Mouse (Mus musculus) erythroblast, embryonic 14.5 days (primary cell): ENCODE data around the gene Cd248. TPM values are rescaled to one million over a fixed set of nuclear protein-coding genes. Genes with fewer than 3 reads are reported as not detected.

Experiments used
- H3K27me3 ChIP-seq: 2 replicates; pipeline ENCODE4 v1.6.1; 2012; ENCODE audit warnings: inconsistent platforms; ENCODE audit not compliant: control insufficient read depth
- H3K36me3 ChIP-seq: 2 replicates; pipeline ENCODE4 v1.6.1; 2012; ENCODE audit warnings: mild to moderate bottlenecking, inconsistent platforms; ENCODE audit not compliant: control insufficient read depth
- H3K4me1 ChIP-seq: 2 replicates; pipeline ENCODE4 v1.6.1; 2012; ENCODE audit warnings: inconsistent platforms; ENCODE audit not compliant: control insufficient read depth
- H3K4me3 ChIP-seq: replicated peaks from 2 replicates; pipeline ENCODE3; 2012; ENCODE audit warnings: moderate library complexity, mild to moderate bottlenecking, inconsistent platforms
- H3K9me3 ChIP-seq: 2 replicates; pipeline ENCODE4 v1.6.1; 2012; ENCODE audit warnings: low read length, inconsistent platforms, mixed read lengths; ENCODE audit not compliant: control insufficient read depth
- GATA1 ChIP-seq: IDR thresholded peaks from 2 replicates; pipeline ENCODE4 v1.6.1; 2012; ENCODE audit warnings: low read length, inconsistent platforms, mixed read lengths
- TAL1 ChIP-seq: IDR thresholded peaks from 3 replicates; pipeline ENCODE4 v1.6.1; 2012; ENCODE audit warnings: low read length, inconsistent platforms, mixed read lengths
- polyA plus RNA-seq: library from polyadenylated mRNA; stranded (reverse); fragments of >175 nt; gene quantifications from 2 replicates; pipeline ENCODE4 v1.2.3, GENCODE M21; 2012

Cd248 gene
- polyA plus RNA-seq, 1 experiment, result 0.11 TPM

GRCm38 (mm10) chr19:5069978-5070377, 2.1 kb downstream of the Cd248 start:
- Histone ChIP-seq H3K27me3 (peaks cover 57% of the 10 kb centered on the region), H3K4me1 (peaks cover 75% of the 10 kb centered on the region), H3K4me3 (no peak overlapping the region), H3K36me3 (no peaks in the 10 kb centered on the region), H3K9me3 (no peaks in the 10 kb centered on the region)
- TF ChIP-seq TAL1 (no peak), GATA1 (no peak)

DNA sequence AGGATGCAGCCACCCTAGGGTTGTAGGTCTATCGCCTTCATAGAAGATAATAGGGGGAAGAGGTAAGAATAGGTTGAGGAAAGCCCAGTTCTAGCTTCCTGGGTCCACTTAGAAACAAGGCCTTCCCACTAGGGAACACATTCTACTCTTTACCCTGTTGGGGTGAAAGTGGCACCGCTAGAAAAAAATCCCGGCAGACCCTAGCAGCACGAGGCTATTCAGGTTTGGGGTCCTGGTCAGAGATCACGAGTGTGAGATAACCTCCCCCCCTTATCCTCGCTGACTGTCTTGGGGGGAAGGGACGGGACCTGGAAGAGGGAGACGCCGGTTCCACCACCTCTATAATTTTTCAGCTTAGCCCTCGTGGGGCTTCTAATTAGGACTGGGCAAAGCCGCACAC, 3.2 kb downstream of the Cd248 start:
- Histone ChIP-seq H3K9me3 (no peaks in the 10 kb centered on the region), H3K4me3 (no peak overlapping the region), H3K36me3 (no peaks in the 10 kb centered on the region), H3K4me1 (peaks cover 67% of the 10 kb centered on the region), H3K27me3 (peaks cover 63% of the 10 kb centered on the region)
- TF ChIP-seq GATA1, result no peak
- no peak for TF ChIP-seq TAL1

- Histone ChIP-seq H3K27me3 (peaks cover 69% of the 10 kb centered on the region), H3K4me1 (peaks cover 67% of the 10 kb centered on the region)
These were observed 3.9 kb downstream of the Cd248 start for GRCm38 (mm10) chr19:5071545-5072369.

DNA sequence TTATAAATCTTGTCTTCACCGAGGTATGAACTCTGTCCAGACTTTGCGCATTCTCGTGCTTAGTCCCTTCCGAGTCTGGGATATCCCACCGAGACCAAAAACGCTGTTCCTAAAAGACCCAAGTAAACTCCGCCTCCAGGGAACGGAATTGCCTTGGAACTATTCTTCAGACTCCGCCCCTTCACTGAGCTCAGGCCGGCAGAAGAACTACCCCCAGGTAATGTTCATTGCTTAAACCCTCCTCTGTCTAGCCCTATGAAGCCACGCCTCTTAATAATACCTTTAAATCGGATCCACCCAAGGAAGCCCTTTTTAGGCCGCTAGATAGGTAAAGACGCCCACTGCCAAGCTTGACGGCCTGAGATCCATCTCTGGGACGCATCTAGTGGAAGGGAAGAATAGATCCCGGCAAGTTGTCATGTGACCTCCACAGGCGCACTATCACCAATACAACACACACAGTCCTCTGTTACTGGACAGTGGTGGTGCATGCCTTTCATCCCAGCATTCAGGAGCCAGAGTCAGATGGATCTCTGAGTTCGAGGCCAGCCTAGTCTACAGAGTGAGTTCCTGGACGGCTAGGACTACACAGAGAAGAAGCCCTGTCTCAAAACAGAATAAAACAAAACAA, 4.6 kb downstream of the Cd248 start:
- H3K27me3 ChIP-seq, result peaks cover 63% of the 10 kb centered on the region
- peak overlapping the region; percentile 62 for H3K4me3 ChIP-seq
- H3K4me1 ChIP-seq, result peaks cover 59% of the 10 kb centered on the region
- no peak for TF ChIP-seq TAL1
- TF ChIP-seq GATA1, result no peak
- no peaks in the 10 kb centered on the region for H3K36me3 ChIP-seq
- H3K9me3 ChIP-seq, result peaks cover 3% of the 10 kb centered on the region

More at GRCm38 (mm10) chr19:5071545-5072369, 3.9 kb downstream of the Cd248 start:
- no peaks in the 10 kb centered on the region for H3K36me3 ChIP-seq
- H3K9me3 ChIP-seq, result peaks cover 3% of the 10 kb centered on the region
- TF ChIP-seq GATA1 (no peak), TAL1 (no peak)
- peak overlapping the region; percentile 62 for H3K4me3 ChIP-seq

DNA sequence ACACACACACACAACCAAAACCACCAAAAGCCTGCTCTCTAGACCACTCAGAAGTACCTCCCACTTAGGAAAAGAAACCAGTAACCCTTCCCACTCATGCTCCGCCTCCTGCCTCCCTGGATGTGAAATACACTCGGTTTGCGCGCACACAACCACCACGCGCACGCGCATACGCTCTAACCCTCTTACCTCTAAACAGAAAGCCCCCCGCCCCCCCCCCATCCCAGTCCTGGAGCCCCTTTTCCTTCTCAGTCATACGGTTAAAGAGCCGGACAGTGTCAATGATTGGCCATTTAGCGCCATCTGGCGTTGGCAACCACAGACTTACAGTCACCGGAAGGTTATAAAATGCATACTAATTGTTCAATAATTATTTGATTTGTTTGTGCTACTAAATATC, 5.2 kb downstream of the Cd248 start:
- peaks cover 54% of the 10 kb centered on the region for H3K4me1 ChIP-seq
- peaks cover 59% of the 10 kb centered on the region for H3K27me3 ChIP-seq
- H3K4me3 ChIP-seq, result peak overlapping the region; percentile 62
- no peaks in the 10 kb centered on the region for H3K36me3 ChIP-seq
- peaks cover 3% of the 10 kb centered on the region for H3K9me3 ChIP-seq
- TF ChIP-seq TAL1 (no peak), GATA1 (no peak)

DNA sequence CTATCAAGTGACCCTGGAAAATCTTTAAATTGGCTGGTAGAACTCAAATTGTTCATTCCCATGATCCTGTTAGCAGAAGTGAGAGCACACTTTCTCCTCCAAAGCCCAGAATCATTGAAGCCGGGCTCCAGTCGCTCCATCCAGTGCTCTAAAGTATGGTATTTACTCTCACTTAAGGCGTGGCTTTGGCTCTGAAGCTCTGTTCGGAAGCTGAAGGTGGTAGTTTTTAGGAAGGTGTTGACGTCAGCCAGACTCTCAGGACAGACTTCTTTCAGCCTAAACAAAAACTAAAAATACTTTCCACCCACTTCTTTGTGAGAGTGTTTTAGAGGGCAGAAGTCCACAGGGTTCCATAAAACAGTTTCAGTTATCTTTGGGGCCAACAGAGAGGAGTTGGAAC, 5.6 kb downstream of the Cd248 start:
- H3K36me3 ChIP-seq, result no peaks in the 10 kb centered on the region
- peaks cover 3% of the 10 kb centered on the region for H3K9me3 ChIP-seq
- peaks cover 58% of the 10 kb centered on the region for H3K27me3 ChIP-seq
- H3K4me3 ChIP-seq, result no peak overlapping the region
- TF ChIP-seq TAL1 (no peak), GATA1 (no peak)
- peaks cover 49% of the 10 kb centered on the region for H3K4me1 ChIP-seq

DNA sequence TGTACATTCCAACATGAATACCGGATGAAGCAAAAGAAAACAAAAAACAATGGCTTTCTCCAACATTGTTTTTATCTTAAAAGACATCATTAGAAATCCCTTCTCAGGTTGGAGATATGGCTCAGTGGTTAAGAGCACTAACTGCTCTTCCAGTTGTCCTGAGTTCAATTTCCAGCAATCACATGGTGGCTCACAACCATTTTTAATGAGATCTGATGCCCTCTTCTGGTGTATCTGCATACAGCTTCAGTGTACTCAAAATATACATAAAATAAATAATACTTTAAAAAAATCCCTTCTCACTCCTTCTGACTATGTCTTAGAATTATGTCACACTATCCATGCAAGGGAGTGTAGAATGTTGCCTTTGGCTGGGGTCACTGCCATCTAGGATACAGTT, 11.4 kb downstream of the Cd248 start:
- Histone ChIP-seq H3K27me3 (peaks cover 72% of the 10 kb centered on the region), H3K4me3 (no peak overlapping the region), H3K36me3 (no peaks in the 10 kb centered on the region), H3K4me1 (no peaks in the 10 kb centered on the region), H3K9me3 (peaks cover 3% of the 10 kb centered on the region)
- no peak for TF ChIP-seq TAL1
- TF ChIP-seq GATA1, result no peak

DNA sequence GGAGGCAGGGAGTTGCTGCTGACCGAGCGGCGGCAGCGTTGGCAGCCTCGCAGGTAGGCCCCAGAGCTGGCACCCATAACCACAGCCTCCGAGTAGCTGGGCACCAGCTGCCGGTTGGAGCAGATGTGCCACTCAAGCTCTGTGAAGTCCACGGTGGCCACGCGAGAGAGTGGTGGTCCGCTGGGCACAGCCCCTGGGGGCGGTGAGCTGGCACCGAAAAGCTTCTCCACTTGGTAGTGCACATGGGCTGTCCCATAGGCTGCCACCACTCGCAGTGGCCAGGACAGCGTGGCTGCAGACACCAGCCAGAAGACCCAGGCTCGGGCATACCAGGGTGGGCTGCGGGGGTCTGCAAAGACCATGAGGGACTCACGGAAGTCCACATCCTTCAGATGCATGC, 14.1 kb downstream of the Cd248 start:
- Histone ChIP-seq H3K36me3 (no peaks in the 10 kb centered on the region), H3K4me1 (peaks cover 15% of the 10 kb centered on the region), H3K4me3 (no peak overlapping the region), H3K27me3 (peaks cover 80% of the 10 kb centered on the region), H3K9me3 (peaks cover 4% of the 10 kb centered on the region; the same call in 1 of the 2 replicates)
- TF ChIP-seq TAL1, result no peak
- no peak for TF ChIP-seq GATA1

- H3K36me3 ChIP-seq, result no peaks in the 10 kb centered on the region
- peaks cover 21% of the 10 kb centered on the region for H3K4me1 ChIP-seq
- H3K27me3 ChIP-seq, result peaks cover 85% of the 10 kb centered on the region
- H3K9me3 ChIP-seq, result peaks cover 4% of the 10 kb centered on the region; the same call in 1 of the 2 replicates
- no peak for TF ChIP-seq TAL1
- no peak for TF ChIP-seq GATA1
- H3K4me3 ChIP-seq, result no peak overlapping the region
These were observed 14.7 kb downstream of the Cd248 start for GRCm38 (mm10) chr19:5082596-5082995.
